Mouse (Mus musculus) stomach, postnatal 0 days (tissue): ENCODE measurements around the gene Nup43. TPM values are rescaled to one million over a fixed set of nuclear protein-coding genes. Genes with fewer than 3 reads are reported as not detected.
A peak's percentile ranks its signal among the peaks of the same experiment; 100 is the strongest.

Experiments
- ATAC-seq: fragments of 200-750 bp; cut with Nextera tagmentation; 2 replicates; pipeline ENCODE4 v1.8.0; 2017; ENCODE audit not compliant: low FRiP score, low TSS enrichment
- DNase-seq: peaks from one replicate; pipeline ENCODE4 v3.0.0-alpha.2; 2016; ENCODE audit warnings: low spot score
- H3K27ac ChIP-seq: fragments of 300-500 bp; sonication (generic); replicated peaks from 2 replicates; pipeline ENCODE4 v1.5.1; 2014; ENCODE audit warnings: mild to moderate bottlenecking, control low read depth
- H3K27me3 ChIP-seq: fragments of 300-500 bp; sonication (generic); 2 replicates; pipeline ENCODE4 v1.6.1; 2014; ENCODE audit warnings: low read length; ENCODE audit not compliant: control insufficient read depth, insufficient read depth
- H3K36me3 ChIP-seq: fragments of 300-500 bp; sonication (generic); 2 replicates; pipeline ENCODE4 v1.6.1; 2014; ENCODE audit warnings: low read length, mixed read lengths; ENCODE audit not compliant: control insufficient read depth, insufficient read depth
- H3K4me1 ChIP-seq: fragments of 300-500 bp; sonication (generic); replicated peaks from 2 replicates; pipeline ENCODE4 v1.6.1; 2014; ENCODE audit warnings: antibody characterized with exemption; ENCODE audit not compliant: control insufficient read depth, insufficient read depth
- H3K4me2 ChIP-seq: fragments of 300-500 bp; sonication (generic); replicated peaks from 2 replicates; pipeline ENCODE4 v1.6.1; 2014; ENCODE audit warnings: low read depth, mild to moderate bottlenecking, control low read depth, moderate library complexity
- H3K4me3 ChIP-seq: fragments of 300-500 bp; sonication (generic); 2 replicates; pipeline ENCODE4 v1.5.1; 2014; ENCODE audit warnings: low read depth, low read length, control low read depth
- H3K9ac ChIP-seq: fragments of 300-500 bp; sonication (generic); 2 replicates; pipeline ENCODE4 v1.6.1; 2014; ENCODE audit warnings: mild to moderate bottlenecking, low read length, control low read depth, mixed read lengths
- H3K9me3 ChIP-seq: fragments of 300-500 bp; sonication (generic); 2 replicates; pipeline ENCODE4 v1.6.1; 2016; ENCODE audit warnings: low read length; ENCODE audit not compliant: control insufficient read depth
- CTCF ChIP-seq: IDR thresholded peaks from 2 replicates; pipeline ENCODE4 v1.5.1; 2016; ENCODE audit warnings: antibody characterized with exemption, low read depth, mild to moderate bottlenecking, moderate library complexity
- EP300 ChIP-seq: optimal IDR thresholded peaks from 2 replicates; pipeline ENCODE3; 2016; ENCODE audit warnings: antibody characterized with exemption
- WGBS: fragments of 180-500 bp; shearing (Covaris S2); extraction: QIAGEN DNeasy Blood & Tissue Kit; methylation state at CpG from one replicate; pipeline ENCODE4 v1.1.7; 2014; 5-methylcytosine and 5-hydroxymethylcytosine counted together
- polyA plus RNA-seq: library from polyadenylated mRNA; unstranded; fragments of >200 nt; fragmentation: Nextera tagmentation; extraction: Ambion mirVana; gene quantifications from 2 replicates; pipeline ENCODE4 v1.2.1, GENCODE M21; 2015

Nup43 gene
- polyA plus RNA-seq, 1 experiment from 2014 or later: 17.5 TPM

- DNase-seq: no peak
- peaks cover 35% of the 10 kb centered on the region for H3K36me3 ChIP-seq
- H3K27me3 ChIP-seq: no peaks in the 10 kb centered on the region
- TF ChIP-seq EP300 (no peak), CTCF (no peak)
- no peak overlapping the region for H3K27ac ChIP-seq
- no peaks in the 10 kb centered on the region for H3K4me1 ChIP-seq
- ATAC-seq: no peak
- WGBS: 81% methylated on average over 3 of the region's 3 CpGs
- no peak overlapping the region for H3K4me3 ChIP-seq
- H3K4me2 ChIP-seq: no peak overlapping the region
- H3K9me3 ChIP-seq: no peaks in the 10 kb centered on the region
- H3K9ac ChIP-seq: no peak overlapping the region
Observed at GRCm38 (mm10) chr10:7700120-7700519, 32.8 kb downstream of the Nup43 start.

DNA sequence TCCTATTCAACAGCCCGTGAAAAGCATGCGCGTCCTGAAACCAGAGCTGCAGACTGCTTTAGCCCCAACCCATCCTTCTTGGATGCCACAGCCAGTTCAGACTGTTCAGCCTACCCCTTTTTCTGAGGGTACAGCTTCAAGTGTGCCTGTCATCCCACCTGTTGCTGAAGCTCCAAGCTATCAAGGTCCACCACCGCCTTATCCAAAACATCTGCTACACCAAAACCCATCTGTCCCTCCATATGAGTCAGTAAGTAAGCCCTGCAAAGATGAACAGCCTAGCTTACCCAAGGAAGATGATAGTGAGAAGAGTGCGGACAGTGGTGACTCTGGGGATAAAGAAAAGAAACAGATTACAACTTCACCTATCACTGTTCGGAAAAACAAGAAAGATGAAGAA, 35.3 kb downstream of the Nup43 start:
- Histone ChIP-seq H3K4me1 (no peaks in the 10 kb centered on the region), H3K27me3 (no peaks in the 10 kb centered on the region), H3K9me3 (no peaks in the 10 kb centered on the region), H3K4me3 (no peak overlapping the region), H3K4me2 (no peak overlapping the region), H3K36me3 (peaks cover 32% of the 10 kb centered on the region), H3K27ac (no peak overlapping the region), H3K9ac (no peak overlapping the region)
- TF ChIP-seq CTCF (no peak), EP300 (no peak)
- 94% methylated on average over 6 of the region's 6 CpGs for WGBS
- DNase-seq (no peak), ATAC-seq (no peak)

- ATAC-seq: no peak
- TF ChIP-seq CTCF (no peak), EP300 (no peak)
- peaks cover 5% of the 10 kb centered on the region for H3K36me3 ChIP-seq
- no peak overlapping the region for H3K9ac ChIP-seq
- WGBS: 91% methylated on average over 5 of the region's 5 CpGs
- H3K27ac ChIP-seq: no peak overlapping the region
- DNase-seq: no peak
- H3K4me1 ChIP-seq: no peaks in the 10 kb centered on the region
- H3K27me3 ChIP-seq: no peaks in the 10 kb centered on the region
- H3K9me3 ChIP-seq: no peaks in the 10 kb centered on the region
- H3K4me3 ChIP-seq: no peak overlapping the region
- H3K4me2 ChIP-seq: no peak overlapping the region
Observed at GRCm38 (mm10) chr10:7710121-7710520, 42.8 kb downstream of the Nup43 start.

- Histone ChIP-seq H3K4me2 (no peak overlapping the region), H3K9me3 (no peaks in the 10 kb centered on the region), H3K4me1 (no peaks in the 10 kb centered on the region), H3K27me3 (no peaks in the 10 kb centered on the region), H3K9ac (no peak overlapping the region), H3K4me3 (no peak overlapping the region), H3K36me3 (peaks cover 5% of the 10 kb centered on the region), H3K27ac (no peak overlapping the region)
- ATAC-seq: no peak
- no peak for DNase-seq
- 94% methylated on average over 13 of the region's 13 CpGs for WGBS
- TF ChIP-seq EP300: no peak
- no peak for TF ChIP-seq CTCF
Observed at GRCm38 (mm10) chr10:7712506-7712905, 45.2 kb downstream of the Nup43 start.

DNA sequence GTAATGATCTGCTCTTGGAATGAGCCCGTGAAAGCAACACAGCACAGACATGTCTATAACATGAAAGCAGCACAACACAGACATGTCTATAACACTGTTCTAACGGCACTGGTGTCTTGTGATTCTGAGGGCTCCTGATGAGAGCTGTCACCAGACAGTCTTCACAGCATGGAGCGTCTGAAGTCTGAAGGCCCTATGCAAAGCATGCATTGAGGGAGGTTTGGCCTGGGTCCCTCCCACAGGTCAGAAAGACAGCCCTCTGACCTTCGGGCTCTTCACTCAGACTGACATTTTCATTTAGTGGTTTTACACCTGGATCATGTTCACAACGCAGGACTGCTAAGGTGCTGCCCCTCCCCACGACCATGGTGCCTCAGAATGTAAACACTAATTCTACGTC, 47.8 kb downstream of the Nup43 start:
- ATAC-seq (no peak), DNase-seq (no peak)
- 53% methylated on average over 7 of the region's 7 CpGs for WGBS
- peaks cover 8% of the 10 kb centered on the region for H3K36me3 ChIP-seq
- no peaks in the 10 kb centered on the region for H3K4me1 ChIP-seq
- H3K4me3 ChIP-seq: no peak overlapping the region
- H3K9me3 ChIP-seq: no peaks in the 10 kb centered on the region
- no peaks in the 10 kb centered on the region for H3K27me3 ChIP-seq
- TF ChIP-seq CTCF (no peak), EP300 (no peak)
- H3K9ac ChIP-seq: no peak overlapping the region
- no peak overlapping the region for H3K4me2 ChIP-seq
- no peak overlapping the region for H3K27ac ChIP-seq

DNA sequence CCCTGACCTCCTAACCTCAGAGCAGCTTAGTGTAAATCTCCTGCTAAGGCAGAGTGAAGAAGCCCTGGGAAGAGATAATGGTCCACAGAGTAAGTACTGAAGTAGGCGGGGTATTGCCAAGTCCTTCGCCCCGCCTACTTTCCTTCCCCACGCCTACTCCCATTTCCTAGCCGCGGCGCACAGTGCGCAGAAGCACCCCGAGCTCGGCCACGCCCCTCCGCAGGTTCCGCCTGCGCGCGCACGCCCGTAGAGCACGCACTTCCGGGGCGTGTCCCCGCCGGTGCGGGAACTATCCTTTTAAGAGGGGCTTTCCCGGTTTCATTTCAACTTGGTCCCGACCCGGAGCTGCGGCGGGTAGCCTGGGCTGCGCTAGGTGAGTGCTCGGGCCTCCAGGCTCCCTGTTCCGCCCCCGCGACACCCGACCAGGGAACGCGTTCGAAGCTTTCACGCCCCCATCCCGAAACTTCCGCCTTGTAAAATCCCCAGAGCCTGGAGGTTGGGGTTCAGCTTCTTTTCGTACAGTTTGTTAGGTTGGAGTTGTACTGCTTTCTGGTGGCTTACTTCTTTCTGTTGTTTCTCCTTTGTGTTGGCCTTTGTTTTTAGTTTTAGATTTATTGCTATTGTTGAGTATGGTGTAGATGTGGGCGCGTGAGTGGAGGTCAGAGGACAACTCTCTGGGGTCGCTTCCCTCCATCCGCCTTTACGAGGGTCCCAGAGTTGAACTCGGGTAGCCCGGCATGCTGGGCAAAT, 58.6 kb downstream of the Nup43 start, which contains the start of gene Katna1:
Gene Katna1 (plus strand): TSS at position 250 of the 750 bp plus-strand sequence.
- H3K4me3 ChIP-seq: peak within 1 kb of the TSS; percentile 75
- ATAC-seq (peak; percentile 99), DNase-seq (peak; percentile 97)
- WGBS: under 1% methylated on average over 43 of the region's 49 CpGs
- H3K9ac ChIP-seq: peak within 1 kb of the TSS; percentile 64
- H3K27ac ChIP-seq: peak within 1 kb of the TSS; percentile 76
- H3K4me2 ChIP-seq: peak within 1 kb of the TSS; percentile 77
- H3K9me3 ChIP-seq: no peaks in the 10 kb centered on the region
- H3K36me3 ChIP-seq: no peaks in the 10 kb centered on the region
- H3K4me1 ChIP-seq: no peaks in the 10 kb centered on the region
- no peaks in the 10 kb centered on the region for H3K27me3 ChIP-seq
- no peak for TF ChIP-seq CTCF
- no peak for TF ChIP-seq EP300
